Mouse (Mus musculus) lung, postnatal 0 days (tissue): ENCODE measurements around the gene Fat3.

Experiments
- CTCF ChIP-seq: IDR thresholded peaks from 2 replicates; pipeline ENCODE4 v1.5.1; 2016; ENCODE audit warnings: antibody characterized with exemption, mild to moderate bottlenecking
- EP300 ChIP-seq: IDR thresholded peaks from 2 replicates; pipeline ENCODE4 v1.6.1; 2016; ENCODE audit warnings: antibody characterized with exemption, mild to moderate bottlenecking, control low read depth

- TF ChIP-seq CTCF (no peak), EP300 (no peak)
Measured at GRCm38 (mm10) chr9:16202296-16202695, 298.8 kb downstream of the Fat3 start.
